Mouse (Mus musculus): Measurements from ENCODE around the gene Crybg2. TPM values are rescaled to one million over a fixed set of nuclear protein-coding genes. Genes with fewer than 3 reads are reported as not detected.
A peak's percentile ranks its signal among the peaks of the same experiment; 100 is the strongest.

Gene Crybg2
- total RNA-seq, 2 experiments from 2014 or later, result 0.25 to 0.28 TPM

GRCm38 (mm10) chr4:134058166-134058715 is 2.4 kb upstream of the Crybg2 start:
- no peak for DNase-seq (ENCODE audit: low spot score in 2 of 2)

GRCm38 (mm10) chr4:134058908-134059307 is 1.7 kb upstream of the Crybg2 start:
- DNase-seq (ENCODE audit: low spot score in 2 of 2), result no peak

DNA sequence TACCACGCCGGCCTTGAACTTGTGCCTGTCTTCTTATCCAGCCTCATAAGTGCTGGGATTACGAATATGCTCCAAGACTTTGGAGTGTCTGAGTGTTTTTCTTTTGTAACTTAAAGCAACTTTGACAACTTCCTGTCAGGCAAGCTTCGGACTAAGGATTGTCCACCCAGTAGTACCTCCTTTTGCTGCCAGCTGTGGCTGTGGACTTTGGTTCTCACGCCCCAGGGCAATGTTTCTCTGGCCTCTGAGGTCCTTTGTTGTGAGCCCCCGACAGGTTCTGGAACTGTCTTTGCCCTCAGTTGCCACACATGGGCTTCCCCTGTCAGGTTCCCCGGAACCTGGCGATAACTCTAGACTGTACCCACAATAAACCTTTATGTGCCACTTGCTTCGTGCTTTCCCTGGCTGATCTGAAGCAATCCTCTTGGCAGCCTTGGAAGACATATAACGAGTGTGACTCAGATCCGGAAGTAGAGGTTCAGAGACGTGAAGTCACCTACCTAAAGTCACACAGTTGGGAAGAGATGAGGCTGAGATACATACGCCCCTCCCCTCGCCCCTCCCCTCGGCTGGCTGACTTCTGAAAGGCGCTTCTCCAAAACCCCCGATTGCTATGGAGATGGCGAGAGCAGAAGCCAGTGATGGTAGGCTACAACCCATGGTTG is 683 bp downstream of the Crybg2 start:
- DNase-seq (ENCODE audit: low spot score in 2 of 2), result no peak

DNA sequence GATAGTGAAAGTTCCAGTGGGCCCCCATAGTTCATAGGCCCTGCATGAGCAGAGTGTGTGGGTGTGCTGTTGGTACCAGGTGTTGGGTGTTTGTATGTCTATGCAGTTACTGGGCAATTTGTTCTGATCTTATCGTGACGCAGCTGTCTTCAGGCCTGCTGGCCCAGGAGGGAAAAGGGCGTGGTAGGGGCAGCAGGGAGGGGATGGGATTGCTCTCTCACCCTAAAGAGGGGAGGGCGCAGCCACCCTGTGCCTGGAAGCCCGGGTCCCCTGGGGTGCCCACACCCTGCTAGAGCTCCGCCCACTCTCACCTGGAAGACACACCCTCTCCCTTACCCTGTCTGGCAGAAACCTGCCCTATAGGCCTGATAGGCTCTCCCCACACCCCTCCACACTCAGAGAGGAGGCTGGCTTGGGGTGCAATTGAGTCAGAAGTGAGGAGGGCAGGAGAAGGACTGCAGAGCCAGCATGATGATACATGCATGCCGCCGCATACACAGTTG is 1.4 kb downstream of the Crybg2 start:
- DNase-seq (ENCODE audit: low spot score in 2 of 2), result no peak

DNA sequence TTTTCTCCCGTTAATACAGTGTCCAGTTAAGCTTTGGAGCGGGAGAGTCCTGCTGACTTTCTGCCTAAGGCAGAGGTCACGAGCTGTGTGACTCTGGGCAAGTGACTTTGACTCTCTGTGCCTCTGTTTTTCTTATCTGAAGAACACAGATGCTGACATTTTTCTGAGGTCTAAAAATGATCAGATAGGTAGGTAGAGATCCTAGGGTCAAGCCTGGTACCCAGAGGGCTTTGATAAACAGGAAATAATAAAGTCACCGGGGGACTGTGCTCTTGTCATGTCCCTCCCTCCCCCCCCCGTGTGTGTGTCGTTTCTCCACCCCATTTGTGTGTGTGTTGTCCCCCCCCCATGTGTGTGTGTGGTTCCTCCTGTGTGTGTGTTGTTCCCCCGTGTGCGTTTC is 1.9 kb downstream of the Crybg2 start:
- no peak for DNase-seq (ENCODE audit: low spot score in 2 of 2)

DNA sequence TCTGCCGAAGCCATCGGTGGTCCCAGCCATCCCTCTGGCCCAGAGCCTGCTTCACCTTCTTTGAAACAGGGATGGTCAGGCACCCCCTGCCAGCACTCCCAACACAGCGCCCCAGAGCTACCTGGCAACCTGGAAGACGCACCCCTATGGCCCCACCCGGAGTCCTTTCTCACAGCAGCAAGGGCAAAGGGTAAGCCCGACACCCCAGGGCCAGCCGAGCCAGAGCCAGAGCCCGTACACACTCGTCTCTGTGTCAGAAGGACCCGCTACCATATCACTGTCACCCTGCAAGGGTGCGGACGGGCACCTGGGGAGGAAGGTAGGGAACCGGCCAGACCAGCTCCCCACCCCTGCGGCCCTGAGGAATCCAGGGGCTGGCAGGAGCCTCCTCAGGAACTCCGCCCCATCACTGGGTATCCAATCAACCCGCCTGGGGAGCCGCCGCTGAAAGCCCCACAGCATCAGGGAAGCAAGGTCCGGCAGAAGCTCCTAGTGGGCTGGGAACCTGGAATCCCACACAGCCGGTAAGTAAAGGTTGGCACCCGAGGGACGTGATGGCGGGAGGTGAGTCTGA is 4.9 kb downstream of the Crybg2 start:
- no peak for DNase-seq (ENCODE audit: low spot score in 2 of 2)

GRCm38 (mm10) chr4:134067383-134067782 is 6.8 kb downstream of the Crybg2 start:
- no peak for DNase-seq (ENCODE audit: low spot score in 2 of 2)

GRCm38 (mm10) chr4:134067833-134068544 is 7.4 kb downstream of the Crybg2 start:
- no peak for DNase-seq (ENCODE audit: low spot score in 2 of 2)

DNA sequence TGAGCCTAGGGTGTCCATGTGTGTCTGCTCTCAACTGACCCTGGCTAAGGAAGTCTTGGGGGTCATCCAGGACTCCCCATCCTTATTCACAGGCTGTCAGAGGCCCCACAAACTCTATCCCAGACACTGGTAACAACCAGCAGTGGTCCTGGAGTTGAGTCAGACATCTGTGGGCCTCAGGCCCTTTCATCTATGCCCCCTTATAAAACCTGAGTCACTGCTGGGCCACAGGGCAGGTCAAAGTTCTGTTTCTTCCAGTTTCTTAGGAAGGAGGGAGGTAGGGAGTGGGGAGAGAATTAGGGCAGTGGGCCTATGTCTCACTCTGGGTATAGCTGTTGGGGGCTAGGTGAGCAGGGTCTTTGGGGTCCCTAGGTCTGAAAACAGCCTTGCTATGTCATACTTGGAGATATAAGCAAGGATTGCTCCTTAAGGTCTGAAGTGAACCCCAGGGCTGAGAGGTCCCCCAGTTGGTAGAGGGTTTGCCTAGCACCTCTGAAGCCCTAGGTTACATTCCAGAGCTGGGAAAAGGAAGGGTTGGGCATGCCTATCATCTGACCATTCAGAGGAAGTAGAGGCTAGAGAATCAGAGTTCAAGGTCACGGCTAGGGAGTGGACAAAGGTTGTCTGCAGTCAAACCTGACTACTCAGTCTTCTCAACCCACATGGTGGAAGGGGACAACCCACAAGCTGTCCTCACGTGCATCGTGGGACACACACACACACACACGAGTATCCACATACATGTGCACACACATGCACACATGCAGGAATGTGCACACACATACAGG is 8.4 kb downstream of the Crybg2 start:
- no peak for DNase-seq (ENCODE audit: low spot score in 2 of 2)

- no peak for DNase-seq (ENCODE audit: low spot score in 2 of 2)
These were observed 18.1 kb downstream of the Crybg2 start for GRCm38 (mm10) chr4:134078694-134079093.

- DNase-seq (ENCODE audit: low spot score in 2 of 2), result no peak
These were observed 20.1 kb downstream of the Crybg2 start for GRCm38 (mm10) chr4:134080674-134081073.

DNA sequence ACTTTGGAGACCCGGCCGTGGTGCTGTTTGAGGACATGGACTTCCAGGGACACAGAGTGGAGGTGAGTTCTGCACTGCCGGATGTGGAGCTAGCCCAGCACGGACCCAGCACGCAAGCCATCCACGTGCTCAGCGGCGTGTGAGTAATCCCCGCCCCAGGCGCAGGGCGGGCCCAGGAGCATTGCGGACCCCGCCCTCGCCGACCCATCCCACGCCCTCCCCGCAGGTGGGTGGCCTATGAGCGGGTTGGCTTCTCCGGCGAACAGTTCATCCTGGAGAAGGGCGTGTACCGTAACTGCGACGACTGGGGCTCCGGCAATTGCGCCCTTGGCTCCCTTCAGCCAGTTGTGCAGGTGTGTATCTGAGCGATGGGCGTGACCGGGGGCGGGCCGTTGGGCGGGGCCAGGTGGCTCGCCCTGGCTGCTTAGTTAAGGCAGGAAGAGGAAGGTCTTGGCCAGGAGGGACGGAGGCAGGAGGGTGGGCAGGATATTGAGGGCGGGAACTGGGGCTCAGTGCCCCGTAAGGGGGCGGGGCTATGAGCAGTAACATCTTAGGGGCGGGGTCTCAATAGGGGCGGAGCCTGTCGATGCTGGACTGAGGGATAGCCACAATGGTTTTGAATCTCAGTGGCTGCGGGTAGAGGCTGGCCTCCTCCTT is 21.2 kb downstream of the Crybg2 start:
- DNase-seq (ENCODE audit: low spot score in 2 of 2), result peak in 1 of 2 experiments; percentile 25

GRCm38 (mm10) chr4:134082460-134082859 is 21.8 kb downstream of the Crybg2 start:
- DNase-seq (ENCODE audit: low spot score in 2 of 2), result no peak

DNA sequence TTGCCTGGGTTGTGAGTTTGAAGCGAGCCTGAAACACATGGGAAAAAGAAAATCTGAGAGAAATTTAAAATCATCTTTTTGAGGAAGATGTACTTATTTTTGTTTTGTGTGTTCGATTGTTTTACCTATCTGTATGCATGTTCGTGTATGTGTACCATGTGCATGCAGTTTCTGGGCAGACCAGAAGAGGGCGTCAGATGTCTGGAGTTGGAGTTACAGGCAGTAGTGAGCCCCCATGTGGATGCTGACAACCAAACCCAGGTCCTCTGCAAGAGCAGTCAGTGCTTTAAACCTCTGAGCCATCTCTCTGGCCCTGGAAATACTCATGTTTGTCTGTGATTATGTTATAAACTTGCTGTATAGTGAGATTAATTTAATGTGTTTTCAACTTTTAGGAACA is 24.4 kb downstream of the Crybg2 start:
- no peak for DNase-seq (ENCODE audit: low spot score in 2 of 2)

DNA sequence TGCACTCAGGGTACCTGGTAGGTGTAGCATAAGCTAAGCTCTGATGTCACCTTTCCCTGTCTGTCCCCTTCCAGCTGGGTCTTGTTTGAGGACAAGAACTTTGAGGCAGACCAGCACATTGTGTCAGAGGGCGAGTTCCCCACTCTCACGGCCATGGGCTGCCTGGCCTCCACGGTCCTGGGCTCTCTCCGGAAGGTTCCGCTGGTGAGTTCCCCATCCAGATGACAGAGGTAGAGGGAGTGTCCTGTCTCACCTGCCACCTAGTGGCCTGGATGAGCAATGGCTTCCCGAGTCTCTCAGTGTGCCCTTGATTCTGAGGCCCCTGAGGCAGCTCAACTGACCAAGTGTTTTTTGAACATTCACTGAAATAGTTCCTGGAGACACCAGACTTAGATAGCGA is 26.8 kb downstream of the Crybg2 start:
- no peak for DNase-seq (ENCODE audit: low spot score in 2 of 2)

GRCm38 (mm10) chr4:134089029-134089428 is 28.4 kb downstream of the Crybg2 start:
- DNase-seq (ENCODE audit: low spot score in 2 of 2), result no peak

DNA sequence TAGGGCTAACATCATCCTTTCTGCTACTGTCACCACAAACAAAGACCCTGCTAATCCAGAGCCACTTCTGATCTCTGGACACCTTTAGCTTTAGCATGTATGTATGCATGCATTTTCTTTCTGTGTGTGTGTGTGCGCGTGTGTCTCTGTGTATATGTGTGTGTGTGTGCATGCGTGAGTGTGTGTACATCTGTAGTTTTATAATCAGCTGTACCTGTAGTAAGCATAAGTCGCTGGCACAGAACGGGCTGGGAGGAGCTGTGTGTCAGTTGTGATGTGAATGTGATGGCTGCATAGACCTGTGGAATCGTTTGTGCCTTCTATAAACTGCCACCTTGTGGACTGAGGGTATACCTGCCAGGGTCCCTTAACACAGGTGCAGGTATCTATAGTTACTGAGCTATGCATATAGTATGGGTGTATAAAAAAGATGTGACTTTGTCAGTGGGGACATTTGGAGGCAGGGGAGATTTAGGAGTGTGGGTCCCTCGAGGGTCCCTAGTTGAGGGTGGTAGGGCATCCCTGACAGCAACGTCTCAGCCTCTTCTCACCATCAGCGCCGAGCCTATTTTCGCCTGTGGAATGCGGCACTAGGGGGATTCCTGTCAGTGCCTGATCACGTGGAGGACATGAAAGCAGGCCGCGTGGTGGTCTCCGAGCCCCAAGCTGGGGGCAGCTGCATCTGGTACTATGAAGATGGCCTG is 30.1 kb downstream of the Crybg2 start:
- DNase-seq (ENCODE audit: low spot score in 2 of 2), result no peak

DNA sequence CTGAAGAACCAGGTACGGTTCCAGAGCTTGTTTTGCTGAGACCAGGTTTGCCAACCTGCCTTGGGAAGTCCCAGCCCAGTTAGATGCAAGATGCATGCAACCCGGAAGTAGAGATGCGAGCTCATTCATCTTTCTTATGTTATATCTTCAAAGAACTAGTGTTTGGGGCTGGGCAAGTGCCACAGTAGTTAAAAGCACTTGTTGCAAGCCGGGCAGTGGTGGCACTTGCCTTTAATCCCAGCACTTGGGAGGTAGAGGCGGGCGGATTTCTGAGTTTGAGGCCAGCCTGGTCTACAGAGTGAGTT is 30.6 kb downstream of the Crybg2 start:
- DNase-seq (ENCODE audit: low spot score in 2 of 2), result no peak

GRCm38 (mm10) chr4:134092382-134093288 is 32.0 kb downstream of the Crybg2 start:
- peak; percentile 31 to 54 for DNase-seq (ENCODE audit: low spot score in 2 of 2)
